Mouse (Mus musculus): ENCODE measurements around the gene Zfp74. TPM values are rescaled to one million over a fixed set of nuclear protein-coding genes. Genes with fewer than 3 reads are reported as not detected.

Zfp74 gene
- total RNA-seq, 2 experiments from 2014 or later = 8.4 to 10.6 TPM

DNA sequence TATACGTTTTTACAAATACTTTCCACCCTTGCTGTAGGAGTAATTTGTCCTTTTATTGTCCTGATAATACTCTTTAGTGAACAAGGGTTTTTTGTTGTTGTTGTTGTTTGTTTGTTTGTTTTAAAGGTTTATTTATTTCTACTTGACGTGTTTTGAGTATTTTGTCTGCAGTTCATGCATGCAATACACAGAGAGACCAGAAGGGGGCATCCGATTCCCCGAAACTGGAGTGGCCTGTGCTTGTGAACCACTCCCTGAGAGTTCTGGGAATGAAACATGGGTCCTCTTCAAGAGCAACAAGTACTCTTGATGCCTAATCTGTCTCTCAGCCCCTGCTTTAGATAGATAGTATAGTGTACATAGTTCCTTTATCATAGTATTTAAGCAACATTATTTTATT, 842 bp upstream of the Zfp74 start:
- 0 out of 2 replicates have a peak, but pooled peaks have one; percentile 21 for ATAC-seq (replicated peaks; ENCODE audit: low FRiP score, low TSS enrichment, poor library complexity, severe bottlenecking)

DNA sequence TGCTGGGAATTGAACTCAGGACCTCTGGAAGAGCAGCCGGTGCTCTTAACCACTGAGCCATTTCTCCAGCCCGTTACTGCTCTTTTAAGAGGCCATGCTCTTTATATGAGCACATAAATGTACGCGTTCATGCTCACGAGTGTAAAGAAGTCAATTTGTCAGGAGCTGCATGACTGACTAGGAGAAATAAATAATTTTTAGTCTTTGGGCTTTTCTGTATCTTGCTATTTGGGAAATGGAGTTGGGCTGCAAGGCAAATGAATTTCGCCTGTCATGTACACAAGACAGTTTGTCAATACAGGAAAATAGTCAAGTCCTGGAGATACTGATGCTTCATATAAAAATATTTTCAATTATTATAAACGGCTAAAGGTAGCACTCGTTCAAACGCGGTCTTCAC, 803 bp downstream of the Zfp74 start:
- ATAC-seq (replicated peaks; ENCODE audit: low FRiP score, low TSS enrichment, poor library complexity, severe bottlenecking) = no peak

DNA sequence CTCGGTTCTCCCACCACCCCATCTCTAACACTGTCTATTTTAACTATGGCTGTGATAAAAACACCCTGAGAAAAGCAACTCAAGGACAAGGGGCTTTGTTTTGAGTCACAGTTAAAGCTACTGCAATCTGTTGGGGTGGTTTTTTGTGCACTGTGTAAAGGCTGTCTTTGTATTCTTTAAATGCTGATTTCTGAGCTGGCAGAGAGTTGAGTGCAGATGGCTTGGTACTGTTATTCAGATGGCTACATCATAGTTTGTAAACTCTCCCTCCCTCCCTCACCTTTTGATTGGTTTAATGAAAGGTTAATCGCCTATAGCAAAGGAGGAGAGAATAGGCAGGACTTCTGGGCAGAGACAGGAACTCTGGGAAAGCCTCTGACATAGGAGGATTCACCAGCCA, 9.7 kb downstream of the Zfp74 start:
- no peak for ATAC-seq (replicated peaks; ENCODE audit: low FRiP score, low TSS enrichment, poor library complexity, severe bottlenecking)

DNA sequence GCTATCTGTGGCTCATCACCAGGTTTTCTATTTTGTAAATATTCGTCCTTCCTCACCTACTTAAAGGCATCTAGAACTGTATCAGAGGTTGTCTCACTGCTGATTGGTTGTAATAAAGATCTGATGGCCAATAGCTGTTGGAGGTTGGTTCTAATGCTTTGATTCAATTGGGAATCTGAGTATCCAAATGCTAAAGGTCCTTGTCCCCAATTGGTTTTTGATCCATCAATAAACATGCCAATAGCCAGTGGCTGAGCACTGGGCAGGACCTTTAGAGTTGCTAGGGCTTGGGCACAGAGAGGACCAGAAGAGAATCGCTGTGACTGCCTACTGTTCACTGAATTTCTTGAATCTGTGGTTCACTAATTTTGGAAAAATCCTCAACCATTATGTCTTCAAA, 10.2 kb downstream of the Zfp74 start:
- no peak for ATAC-seq (replicated peaks; ENCODE audit: low FRiP score, low TSS enrichment, poor library complexity, severe bottlenecking)

DNA sequence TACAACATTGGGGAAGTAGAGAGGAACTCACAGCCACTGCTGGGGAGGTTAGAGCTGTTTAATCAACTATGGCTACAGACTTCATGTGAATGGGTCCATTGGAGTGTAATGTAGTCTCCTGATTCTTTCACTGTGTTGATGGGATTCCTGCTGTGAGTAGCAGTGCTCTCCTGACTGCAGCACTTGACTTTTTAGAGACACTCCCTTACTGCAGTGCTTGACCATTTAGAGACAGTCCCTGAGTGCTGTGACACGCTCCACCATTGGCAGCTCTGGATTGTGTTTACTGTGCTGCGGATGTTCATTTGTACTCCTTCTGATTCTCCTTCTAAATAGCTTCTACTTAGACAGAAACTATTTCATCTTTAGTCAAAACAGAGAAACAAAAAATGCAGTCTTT, 11.1 kb downstream of the Zfp74 start:
- no peak for ATAC-seq (replicated peaks; ENCODE audit: low FRiP score, low TSS enrichment, poor library complexity, severe bottlenecking)

DNA sequence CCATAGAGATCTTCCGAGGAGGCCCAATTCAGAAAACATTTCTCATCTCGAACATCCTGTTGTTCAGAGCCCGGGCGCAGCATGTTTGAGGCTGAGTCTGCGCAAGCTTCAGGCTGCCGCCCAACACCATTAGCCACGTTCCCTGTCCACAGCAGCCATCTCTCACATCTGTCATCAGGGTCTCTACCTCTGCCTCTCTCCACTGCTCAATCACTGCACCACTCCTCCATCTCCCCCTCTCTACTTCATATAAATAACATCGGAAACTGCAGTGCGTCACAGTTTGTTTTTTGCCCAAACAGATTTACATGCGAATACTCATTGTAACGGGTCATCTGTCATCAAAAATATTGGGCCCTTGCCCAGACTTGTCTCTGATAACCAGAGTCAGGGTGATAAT, 12.9 kb downstream of the Zfp74 start:
- no peak for ATAC-seq (replicated peaks; ENCODE audit: low FRiP score, low TSS enrichment, poor library complexity, severe bottlenecking)

DNA sequence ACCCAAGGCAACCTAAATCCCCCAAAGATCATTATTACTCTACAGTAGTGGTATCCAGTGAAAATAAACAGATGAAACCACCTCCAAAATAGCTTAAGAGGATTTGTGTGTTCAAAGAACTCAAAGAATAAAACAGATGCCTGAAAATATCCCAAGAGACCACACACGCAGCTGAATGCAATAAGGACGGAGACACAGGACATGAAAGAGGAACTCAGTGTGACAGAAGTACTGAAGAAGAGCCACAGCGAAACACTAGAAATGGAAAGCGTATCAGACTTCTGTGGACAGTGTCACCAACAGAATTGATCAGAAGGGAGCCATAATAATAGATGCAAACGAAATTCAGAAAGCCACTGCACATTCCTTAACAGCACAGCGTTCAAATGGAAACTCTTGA, 15.0 kb downstream of the Zfp74 start:
- ATAC-seq (replicated peaks; ENCODE audit: low FRiP score, low TSS enrichment, poor library complexity, severe bottlenecking) = no peak

DNA sequence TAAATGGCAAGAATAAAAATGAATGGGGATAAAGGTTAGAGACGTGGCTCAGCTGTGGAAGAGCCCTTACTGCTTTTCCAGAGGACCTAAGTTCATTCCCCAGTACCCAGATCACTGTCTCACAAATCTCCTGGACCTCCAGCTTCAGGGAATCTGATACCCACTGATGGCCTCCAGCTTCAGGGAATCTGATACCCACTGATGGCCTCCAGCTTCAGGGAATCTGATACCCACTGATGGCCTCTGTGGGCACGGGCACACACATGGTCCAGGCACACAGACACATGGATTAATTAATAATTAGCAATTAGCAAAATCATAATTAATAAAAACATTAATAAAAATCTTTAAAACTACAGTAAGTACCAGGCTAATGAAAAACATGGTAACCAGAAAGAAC, 31.1 kb downstream of the Zfp74 start:
- ATAC-seq (replicated peaks; ENCODE audit: low FRiP score, low TSS enrichment, poor library complexity, severe bottlenecking) = no peak

DNA sequence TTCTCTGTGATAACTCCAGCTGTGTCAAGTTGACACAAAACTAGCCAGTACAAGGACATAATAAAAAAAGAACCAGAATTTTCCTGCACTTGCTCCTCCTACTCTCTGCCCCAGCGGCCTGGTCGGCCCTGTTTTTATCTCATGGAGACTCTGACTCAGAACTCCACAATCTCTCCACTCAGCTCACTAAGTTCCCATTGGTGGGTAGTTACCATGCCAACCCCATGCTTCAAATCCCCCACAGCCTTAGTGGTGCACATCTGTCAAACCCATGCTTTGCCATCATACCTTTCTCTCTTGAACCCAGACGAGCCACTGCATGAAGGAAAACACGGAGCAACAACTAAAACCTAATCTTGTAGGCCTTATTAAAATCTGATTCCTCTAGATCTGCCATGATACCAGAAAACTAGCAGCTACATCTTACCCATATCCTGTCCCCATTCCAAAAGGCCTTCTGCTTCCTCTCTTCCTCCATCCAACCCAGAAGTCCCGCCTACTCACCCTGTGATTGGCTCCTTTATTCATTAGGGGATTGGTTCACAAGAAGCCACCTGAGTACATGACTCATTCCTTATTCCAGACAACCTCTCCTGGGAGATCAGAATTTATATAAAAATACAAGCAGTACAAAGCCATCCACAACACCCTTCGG, 32.3 kb downstream of the Zfp74 start:
- no peak for ATAC-seq (replicated peaks; ENCODE audit: low FRiP score, low TSS enrichment, poor library complexity, severe bottlenecking)

DNA sequence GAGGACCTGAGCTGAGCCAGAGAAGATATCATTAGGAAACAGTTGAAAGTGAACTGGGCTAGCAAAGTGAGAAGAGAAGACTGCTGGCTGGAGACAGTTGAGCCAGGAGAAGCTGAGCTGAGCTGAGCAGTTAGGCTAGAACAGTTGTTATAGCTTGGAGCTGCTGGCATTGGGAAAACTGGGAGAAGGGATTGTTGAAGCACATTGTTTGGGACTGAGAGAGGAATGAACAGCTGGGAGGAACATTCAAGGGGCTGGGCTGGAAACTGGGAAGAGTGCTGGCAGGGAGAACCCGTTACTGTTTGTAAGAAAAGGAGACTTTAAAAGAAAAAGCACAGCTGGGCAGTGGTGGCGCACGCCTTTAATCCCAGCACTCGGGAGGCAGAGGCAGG, 35.8 kb downstream of the Zfp74 start:
- ATAC-seq (replicated peaks; ENCODE audit: low FRiP score, low TSS enrichment, poor library complexity, severe bottlenecking) = no peak

DNA sequence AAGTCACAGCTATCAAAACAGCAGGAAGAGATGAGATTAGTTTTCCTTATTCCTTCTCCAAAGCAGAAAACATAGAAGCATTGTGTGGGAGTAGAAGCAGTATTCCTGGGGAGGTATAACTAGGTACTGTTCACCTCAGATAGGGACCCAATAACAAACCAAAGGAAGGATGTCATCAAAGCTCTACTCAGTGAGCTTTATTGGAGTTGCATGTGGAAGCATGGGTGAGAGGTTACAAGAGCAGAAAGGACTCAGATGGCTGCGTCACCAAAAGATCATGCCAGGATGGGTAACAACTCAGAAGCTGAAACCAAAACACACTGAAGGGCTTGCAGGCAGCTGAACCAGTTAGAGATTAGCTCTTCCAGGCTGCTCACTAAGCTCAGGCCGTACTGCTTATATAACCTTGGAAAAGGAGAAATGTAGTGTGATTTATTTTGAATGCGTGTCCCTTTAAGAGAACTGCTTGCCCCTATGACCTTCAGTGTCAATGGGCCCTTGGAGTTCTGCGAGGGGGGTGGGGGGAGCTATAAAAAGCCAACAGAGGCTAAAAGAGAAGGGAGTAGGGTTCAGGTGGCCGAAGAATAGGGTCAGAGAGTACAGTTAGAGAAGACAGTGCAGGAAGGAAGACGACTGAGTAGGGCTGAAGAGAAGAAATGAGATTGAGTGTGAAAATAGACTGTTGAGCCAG, 36.4 kb downstream of the Zfp74 start:
- no peak for ATAC-seq (replicated peaks; ENCODE audit: low FRiP score, low TSS enrichment, poor library complexity, severe bottlenecking)

DNA sequence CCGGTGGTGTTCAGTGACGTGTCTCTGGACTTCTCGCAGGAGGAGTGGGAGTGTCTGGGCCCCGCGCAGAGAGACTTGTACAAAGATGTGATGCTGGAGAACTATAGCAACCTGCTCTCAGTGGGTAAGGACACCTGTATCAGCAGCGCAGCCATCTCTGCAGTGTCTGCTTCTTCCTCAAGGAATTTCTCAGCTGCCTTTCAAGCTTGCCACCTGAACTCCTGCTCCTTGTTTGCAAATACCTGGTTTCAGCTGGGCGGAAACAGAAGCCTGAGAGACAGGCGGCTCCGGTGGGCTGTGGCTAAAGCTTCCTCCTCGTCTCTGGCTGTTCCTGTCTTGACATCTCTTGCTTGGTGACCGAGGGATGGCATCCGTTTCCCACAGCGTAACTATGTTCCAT, 41.7 kb downstream of the Zfp74 start:
- no peak for ATAC-seq (replicated peaks; ENCODE audit: low FRiP score, low TSS enrichment, poor library complexity, severe bottlenecking)

DNA sequence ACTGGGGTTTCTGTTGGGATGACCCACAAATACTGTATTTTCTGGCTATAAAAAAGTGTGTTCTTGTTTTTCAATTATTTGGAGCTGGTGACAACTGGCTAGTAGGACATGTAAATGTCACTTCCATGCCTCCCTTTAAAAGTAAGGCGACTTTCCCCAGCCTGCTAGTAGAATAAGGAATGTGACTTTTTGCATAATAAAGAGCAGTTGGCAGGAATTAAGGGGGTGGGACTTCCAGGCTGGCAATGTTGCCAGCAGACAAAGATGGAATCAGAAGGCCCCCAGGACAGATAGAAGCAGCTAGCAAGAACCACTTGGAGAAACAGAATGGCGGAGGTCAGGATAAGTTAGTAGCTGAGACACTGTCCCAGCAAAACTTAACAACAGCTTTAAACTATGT, 43.6 kb downstream of the Zfp74 start:
- ATAC-seq (replicated peaks; ENCODE audit: low FRiP score, low TSS enrichment, poor library complexity, severe bottlenecking) = no peak

DNA sequence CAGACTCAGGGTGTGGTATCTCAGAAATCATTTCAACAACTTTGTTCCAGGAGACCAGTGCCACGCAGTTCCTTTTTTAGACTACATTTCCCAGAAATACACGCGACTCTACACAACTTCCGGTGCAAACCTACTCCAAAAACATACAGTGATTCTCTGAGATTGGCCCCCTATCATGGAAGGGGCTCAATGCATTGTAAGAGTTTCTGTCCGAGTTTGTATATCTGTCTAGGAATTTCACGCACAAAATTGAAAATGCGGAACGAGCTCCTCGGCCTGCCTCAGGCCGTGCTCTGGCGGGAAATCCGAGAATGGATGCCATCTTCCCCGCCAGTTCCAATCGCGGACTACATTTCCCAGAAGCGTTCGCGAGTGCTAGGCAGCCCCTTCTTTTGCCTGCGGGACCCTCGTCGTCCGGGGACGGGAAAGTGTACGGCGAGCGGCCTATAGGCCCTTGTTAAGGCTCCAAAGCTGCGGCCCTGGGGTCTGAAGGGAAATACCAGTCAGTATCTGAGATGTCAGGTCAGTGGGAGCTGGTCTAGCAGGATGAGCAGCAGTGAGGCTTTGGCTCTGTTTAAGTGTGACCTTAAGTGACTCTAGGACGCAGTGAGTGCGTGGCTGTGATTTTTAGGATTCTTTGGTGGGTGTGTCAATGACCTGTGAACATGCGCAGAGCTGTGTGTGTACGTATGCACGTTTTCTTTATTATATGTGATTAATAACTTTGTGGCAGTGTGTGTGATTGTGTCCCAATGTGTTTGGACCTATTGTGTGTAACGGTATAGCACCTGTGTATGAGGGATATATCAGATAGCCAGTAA, 45.5 kb downstream of the Zfp74 start, which contains the start of gene Zfp383:
Gene Zfp383 (plus strand): TSS at position 94 of the 821 bp plus-strand sequence.
- peak; percentile 80 for ATAC-seq (replicated peaks; ENCODE audit: low FRiP score, low TSS enrichment, poor library complexity, severe bottlenecking)

DNA sequence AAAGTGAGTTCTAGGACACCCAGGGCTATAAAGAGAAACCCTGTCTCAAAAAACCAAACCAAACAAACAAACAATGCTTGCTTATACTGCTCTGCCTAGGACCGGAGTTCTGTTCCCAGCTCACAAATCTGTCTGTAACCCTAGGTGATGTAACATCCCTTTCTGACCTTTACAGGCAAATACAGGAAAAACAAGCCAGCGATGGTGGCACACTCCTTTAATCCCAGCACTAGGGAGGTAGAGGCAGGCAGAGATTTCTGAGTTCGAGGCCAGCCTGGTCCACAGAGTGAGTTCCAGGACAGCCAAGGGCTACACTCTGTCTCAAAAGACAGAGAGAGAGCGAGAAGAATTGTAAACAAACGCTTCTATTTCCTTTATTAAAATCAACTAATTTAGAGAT, 46.7 kb downstream of the Zfp74 start:
- ATAC-seq (replicated peaks; ENCODE audit: low FRiP score, low TSS enrichment, poor library complexity, severe bottlenecking) = no peak

DNA sequence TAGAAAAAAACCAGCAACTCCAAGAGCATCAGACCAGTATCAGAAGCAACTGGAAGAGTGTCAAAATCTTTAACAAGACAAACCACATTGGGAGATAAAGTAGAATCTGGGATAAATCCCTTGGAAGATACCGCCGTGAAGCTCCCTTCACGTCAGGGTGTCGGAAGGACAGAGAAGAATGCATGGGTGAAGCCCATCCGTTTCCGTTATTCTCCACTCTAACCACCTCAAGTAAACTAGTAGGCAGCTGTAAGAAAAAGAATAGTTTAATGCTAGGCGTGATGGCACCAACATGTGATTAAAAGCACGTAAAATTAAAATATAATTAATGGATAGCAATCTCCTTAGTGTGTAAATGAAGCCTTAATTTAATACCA, 47.2 kb downstream of the Zfp74 start:
- no peak for ATAC-seq (replicated peaks; ENCODE audit: low FRiP score, low TSS enrichment, poor library complexity, severe bottlenecking)

DNA sequence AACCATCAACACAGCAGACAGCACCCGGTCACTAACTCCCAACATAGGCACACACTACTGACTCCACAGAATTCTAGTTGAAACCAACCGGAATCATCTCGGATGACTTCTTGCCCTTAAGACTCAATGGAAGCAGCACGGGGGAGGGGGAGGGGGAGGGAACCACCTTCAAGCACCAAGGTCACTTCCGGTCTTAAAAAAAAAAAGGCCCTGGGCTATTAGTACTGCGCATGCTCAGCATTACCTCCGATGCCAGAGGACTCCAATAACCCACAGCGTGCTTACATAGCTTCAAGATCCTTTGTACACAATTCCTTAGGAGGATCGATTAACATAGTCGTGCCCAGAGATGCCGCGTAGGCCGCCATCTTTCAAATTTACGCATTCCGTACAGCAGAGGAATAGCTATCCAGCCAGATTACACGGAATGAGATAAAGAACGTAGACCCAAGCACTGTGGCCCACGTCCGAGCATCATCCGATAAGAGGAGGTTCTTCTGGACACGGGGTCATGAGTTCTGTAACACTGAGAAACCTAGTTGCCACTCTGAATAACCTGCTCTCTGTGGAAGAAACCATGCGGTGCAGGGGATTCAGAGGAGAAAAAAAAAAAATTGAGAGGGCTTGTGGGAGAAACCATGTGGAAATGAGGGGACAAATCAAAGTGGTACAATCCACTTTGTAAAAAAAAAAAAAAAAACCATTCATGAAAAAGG, 47.8 kb downstream of the Zfp74 start, which contains the start of gene Zfp27:
Gene Zfp27 (minus strand): TSS at position 607 of the 716 bp plus-strand sequence.
- peak; percentile 78 for ATAC-seq (replicated peaks; ENCODE audit: low FRiP score, low TSS enrichment, poor library complexity, severe bottlenecking)

DNA sequence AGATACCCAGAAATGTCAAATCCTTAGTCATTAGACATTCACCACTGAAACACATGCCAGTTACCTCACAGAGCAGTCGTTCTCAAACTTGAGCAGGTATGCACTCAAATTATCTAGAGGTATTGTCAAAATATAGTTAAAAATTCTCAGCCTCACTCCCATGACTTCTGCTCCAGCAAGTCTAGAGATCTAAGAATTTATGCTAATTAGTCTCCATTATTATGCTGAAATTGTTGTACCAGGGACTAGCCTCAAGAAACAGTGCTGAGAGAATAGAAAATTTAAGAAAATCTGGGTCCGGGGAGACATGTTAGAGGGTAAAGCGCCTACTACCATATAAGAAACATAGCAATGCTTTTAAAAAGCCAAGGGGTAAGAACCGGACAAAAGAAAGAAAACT, 49.8 kb downstream of the Zfp74 start:
- no peak for ATAC-seq (replicated peaks; ENCODE audit: low FRiP score, low TSS enrichment, poor library complexity, severe bottlenecking)

DNA sequence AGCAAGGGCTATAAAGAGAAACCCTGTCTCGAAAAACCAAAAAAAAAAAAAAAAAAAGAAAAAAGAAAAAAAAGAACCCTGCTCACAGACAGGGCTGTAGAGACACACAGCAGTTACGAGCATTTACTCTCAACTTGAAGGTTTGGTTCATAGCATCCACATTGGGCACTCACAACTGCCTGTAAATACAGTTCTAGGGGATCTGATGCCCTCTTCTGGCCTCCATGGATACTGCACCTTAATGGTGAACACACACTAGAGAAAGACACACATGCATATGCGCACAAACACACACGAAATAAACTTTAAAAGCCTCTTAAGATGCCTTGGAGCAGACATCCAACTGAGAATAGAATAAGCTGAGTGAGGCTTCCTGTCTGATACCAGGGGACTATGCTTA, 55.5 kb downstream of the Zfp74 start:
- no peak for ATAC-seq (replicated peaks; ENCODE audit: low FRiP score, low TSS enrichment, poor library complexity, severe bottlenecking)

DNA sequence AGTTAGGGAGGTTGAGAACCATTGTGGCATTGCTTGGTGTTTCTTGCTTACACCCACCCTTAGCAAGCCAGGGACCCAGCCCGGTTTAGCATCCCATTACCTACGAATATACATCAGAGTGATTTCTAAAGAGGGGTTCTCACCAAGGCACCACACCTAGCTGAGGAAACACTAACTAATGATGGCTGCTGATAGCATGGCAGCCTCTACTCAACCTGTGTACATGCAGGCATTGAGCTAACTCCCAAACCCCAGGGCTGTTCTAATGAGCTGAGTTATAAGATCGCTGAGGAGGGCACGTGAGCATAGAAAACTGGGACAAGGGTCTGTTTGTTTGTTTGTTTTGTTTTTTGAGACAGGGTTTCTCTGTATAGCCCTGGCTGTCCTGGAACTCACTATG, 61.1 kb downstream of the Zfp74 start:
- ATAC-seq (replicated peaks; ENCODE audit: low FRiP score, low TSS enrichment, poor library complexity, severe bottlenecking) = no peak
